Mouse (Mus musculus) midbrain, postnatal 0 days (tissue): ENCODE measurements around the gene Gbgt1. TPM values are rescaled to one million over a fixed set of nuclear protein-coding genes. Genes with fewer than 3 reads are reported as not detected.

Experiments used
- ATAC-seq: fragments of 200-750 bp; cut with Nextera tagmentation; 2 replicates; pipeline ENCODE4 v1.8.0; 2017; ENCODE audit warnings: moderate number of reproducible peaks, mild to moderate bottlenecking, moderate TSS enrichment, moderate library complexity; ENCODE audit not compliant: low FRiP score
- DNase-seq: peaks from one replicate; pipeline ENCODE4 v3.0.0-alpha.2; 2015; ENCODE audit warnings: low spot score
- H3K27ac ChIP-seq: fragments of 300-500 bp; sonication (generic); 2 replicates; pipeline ENCODE4 v1.5.1; 2014; ENCODE audit warnings: low read depth, mild to moderate bottlenecking, low read length, mixed read lengths
- H3K27me3 ChIP-seq: fragments of 300-500 bp; sonication (generic); 2 replicates; pipeline ENCODE4 v1.6.1; 2014; ENCODE audit warnings: low read length, control low read depth, mixed read lengths; ENCODE audit not compliant: insufficient read depth
- H3K36me3 ChIP-seq: fragments of 300-500 bp; sonication (generic); 2 replicates; pipeline ENCODE4 v1.6.1; 2014; ENCODE audit warnings: low read length, control low read depth, mixed read lengths; ENCODE audit not compliant: insufficient read depth
- H3K4me1 ChIP-seq: fragments of 300-500 bp; sonication (generic); 2 replicates; pipeline ENCODE4 v1.6.1; 2014; ENCODE audit warnings: mild to moderate bottlenecking, control low read depth, antibody characterized with exemption, low read length, mixed read lengths; ENCODE audit not compliant: insufficient read depth
- H3K4me2 ChIP-seq: fragments of 300-500 bp; sonication (generic); 2 replicates; pipeline ENCODE4 v1.6.1; 2014; ENCODE audit warnings: low read depth, mild to moderate bottlenecking, low read length, mixed read lengths; ENCODE audit not compliant: poor library complexity, severe bottlenecking
- H3K4me3 ChIP-seq: fragments of 300-500 bp; sonication (generic); 2 replicates; pipeline ENCODE4 v1.5.1; 2014; ENCODE audit warnings: low read depth, mild to moderate bottlenecking, low read length, moderate library complexity
- H3K9ac ChIP-seq: fragments of 300-500 bp; sonication (generic); replicated peaks from 2 replicates; pipeline ENCODE4 v1.6.1; 2014; ENCODE audit warnings: mild to moderate bottlenecking, low read length, moderate library complexity, mixed read lengths; ENCODE audit not compliant: poor library complexity, severe bottlenecking
- H3K9me3 ChIP-seq: fragments of 300-500 bp; sonication (generic); 2 replicates; pipeline ENCODE4 v1.6.1; 2016; ENCODE audit warnings: low read length, control low read depth
- CTCF ChIP-seq: IDR thresholded peaks from 2 replicates; pipeline ENCODE4 v1.5.1; 2016; ENCODE audit warnings: antibody characterized with exemption, mild to moderate bottlenecking
- WGBS: fragments of 180-500 bp; shearing (Covaris S2); extraction: QIAGEN DNeasy Blood & Tissue Kit; methylation state at CpG from one replicate; pipeline ENCODE4 v1.1.7; 2014; 5-methylcytosine and 5-hydroxymethylcytosine counted together
- polyA plus RNA-seq: library from polyadenylated mRNA; unstranded; fragments of >200 nt; fragmentation: Nextera tagmentation; extraction: Ambion mirVana; gene quantifications from 2 replicates; pipeline ENCODE4 v1.2.1, GENCODE M21; 2015
- total RNA-seq: library from RNA; depleted of rRNA; stranded (reverse); fragments of >200 nt; gene quantifications from 2 replicates; pipeline ENCODE4 v1.2.3, GENCODE M21; 2014

Gene Gbgt1
- total and polyA plus RNA-seq, 2 experiments from 2014 or later = 0.81 to 5.4 TPM

- peaks cover 26% of the 10 kb centered on the region; the same call in 1 of the 2 replicates for H3K4me1 ChIP-seq
- ATAC-seq = no peak
- H3K27me3 ChIP-seq = no peaks in the 10 kb centered on the region
- 80% methylated on average over 10 of the region's 10 CpGs for WGBS
- no peak overlapping the region for H3K4me2 ChIP-seq
- H3K9ac ChIP-seq = no peak overlapping the region
- H3K27ac ChIP-seq = 0 out of 2 replicates have a peak overlapping the region, but pooled peaks have one; percentile 48
- no peak overlapping the region for H3K4me3 ChIP-seq
- DNase-seq = no peak
- H3K9me3 ChIP-seq = no peaks in the 10 kb centered on the region
- H3K36me3 ChIP-seq = peaks cover 19% of the 10 kb centered on the region
- no peak for TF ChIP-seq CTCF
Observed at GRCm38 (mm10) chr2:28524406-28524805, 27.7 kb downstream of the Gbgt1 start.

- TF ChIP-seq CTCF = no peak
Observed at GRCm38 (mm10) chr2:28525219-28525942, 28.7 kb downstream of the Gbgt1 start.

GRCm38 (mm10) chr2:28525943-28526876 is 29.5 kb downstream of the Gbgt1 start:
- Histone ChIP-seq H3K27ac (peak overlapping the region; percentile 48), H3K4me1 (peaks cover 23% of the 10 kb centered on the region), H3K36me3 (peaks cover 19% of the 10 kb centered on the region), H3K4me3 (no peak overlapping the region), H3K9me3 (no peaks in the 10 kb centered on the region), H3K4me2 (no peak overlapping the region), H3K9ac (0 out of 2 replicates have a peak overlapping the region, but pooled peaks have one; percentile 34), H3K27me3 (no peaks in the 10 kb centered on the region)
- TF ChIP-seq CTCF = peak; percentile 68
- ATAC-seq (peak; percentile 18; the same call in 1 of the 2 replicates), DNase-seq (no peak)
- WGBS = 41% methylated on average over 12 of the region's 12 CpGs

More at GRCm38 (mm10) chr2:28525219-28525942, 28.7 kb downstream of the Gbgt1 start:
- Histone ChIP-seq H3K9me3 (no peaks in the 10 kb centered on the region), H3K4me2 (no peak overlapping the region), H3K36me3 (peaks cover 19% of the 10 kb centered on the region), H3K27ac (peak overlapping the region; percentile 48), H3K27me3 (no peaks in the 10 kb centered on the region), H3K9ac (peak overlapping the region; percentile 34; the same call in 1 of the 2 replicates), H3K4me3 (no peak overlapping the region), H3K4me1 (peaks cover 25% of the 10 kb centered on the region)
- 9% methylated on average over 11 of the region's 11 CpGs for WGBS
- DNase-seq (peak; percentile 70), ATAC-seq (peak; percentile 20; the same call in 1 of the 2 replicates)

- Histone ChIP-seq H3K9me3 (no peaks in the 10 kb centered on the region), H3K4me1 (peaks cover 29% of the 10 kb centered on the region), H3K4me3 (no peak overlapping the region), H3K27me3 (no peaks in the 10 kb centered on the region), H3K4me2 (no peak overlapping the region), H3K36me3 (peaks cover 8% of the 10 kb centered on the region; the same call in 1 of the 2 replicates), H3K9ac (no peak overlapping the region), H3K27ac (peak overlapping the region; percentile 26; the same call in 1 of the 2 replicates)
- no peak for ATAC-seq
- 82% methylated on average over 19 of the region's 20 CpGs for WGBS
- no peak for DNase-seq
- TF ChIP-seq CTCF = no peak
Observed at GRCm38 (mm10) chr2:28527436-28528353, 31.0 kb downstream of the Gbgt1 start.

DNA sequence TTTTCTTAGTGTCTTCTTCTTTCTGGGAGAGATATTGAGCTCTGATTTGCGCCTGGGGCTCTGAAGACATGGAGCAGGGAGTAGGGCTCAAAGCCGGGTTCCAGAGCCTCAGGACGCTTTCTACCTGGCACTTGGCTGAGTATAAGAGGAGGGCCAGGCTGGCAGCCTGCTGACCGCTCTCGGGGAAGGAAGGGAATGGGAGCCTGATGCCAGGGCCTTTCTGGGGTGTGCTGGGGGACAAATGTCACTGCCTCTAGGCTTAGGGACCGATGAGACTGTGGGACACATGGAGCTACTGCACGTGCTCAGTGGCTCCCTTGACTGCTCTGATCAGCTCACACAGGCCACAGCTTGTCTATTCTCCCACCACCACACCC is 31.7 kb downstream of the Gbgt1 start:
- no peaks in the 10 kb centered on the region for H3K9me3 ChIP-seq
- H3K4me2 ChIP-seq = no peak overlapping the region
- H3K27ac ChIP-seq = no peak overlapping the region
- no peak for ATAC-seq
- 80% methylated on average over 6 of the region's 7 CpGs for WGBS
- peaks cover 8% of the 10 kb centered on the region; the same call in 1 of the 2 replicates for H3K36me3 ChIP-seq
- no peak overlapping the region for H3K9ac ChIP-seq
- H3K4me3 ChIP-seq = no peak overlapping the region
- TF ChIP-seq CTCF = no peak
- DNase-seq = no peak
- no peaks in the 10 kb centered on the region for H3K27me3 ChIP-seq
- peaks cover 33% of the 10 kb centered on the region for H3K4me1 ChIP-seq
